Mouse (Mus musculus): ENCODE measurements around the gene Sdhaf2. TPM values are rescaled to one million over a fixed set of nuclear protein-coding genes. Genes with fewer than 3 reads are reported as not detected.
"Not testable (repeated sequence)": the region's sequence is repeated elsewhere in the genome, so short reads cannot be mapped to it uniquely, and the experiment has no call there.

The Sdhaf2 gene
- 61.0 and 64.5 TPM in 2 replicates for polyA plus RNA-seq (2015; fragmentation: Nextera tagmentation; extraction: Ambion mirVana)

DNA sequence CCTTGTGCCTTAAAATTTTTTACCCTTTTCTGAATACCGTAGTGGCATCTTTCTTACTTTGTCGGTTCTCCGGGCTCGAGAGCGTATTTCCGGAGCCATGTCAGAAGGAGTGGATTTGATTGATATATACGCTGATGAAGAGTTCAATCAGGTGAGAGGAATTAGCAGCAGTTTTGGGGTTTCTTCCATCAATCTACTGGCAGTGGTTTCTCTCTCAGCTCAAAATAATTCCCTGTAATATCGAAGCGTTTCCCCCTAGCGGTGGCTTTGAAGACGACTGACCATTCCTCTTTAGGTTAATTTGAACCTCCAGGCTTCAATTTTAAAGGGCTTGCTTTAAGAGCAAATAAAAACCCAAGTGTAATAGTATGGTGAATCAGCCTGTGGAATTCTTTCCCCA, at the start of gene Sdhaf2:
TSS of gene Sdhaf2 (minus strand) at position 233 of the 400 bp plus-strand sequence.
- Histone ChIP-seq H3K27ac (peak within 1 kb of the TSS; percentile 95), H3K4me2 (peak within 1 kb of the TSS; percentile 83), H3K9me3 (no peaks in the 10 kb centered on the region), H3K4me3 (peak within 1 kb of the TSS; percentile 82), H3K4me1 (peaks cover 33% of the 10 kb centered on the region), H3K9ac (peak within 1 kb of the TSS; percentile 93), H3K36me3 (replicated peaks) (peaks cover 11% of the 10 kb centered on the region; the same call in 1 of the 2 replicates), H3K27me3 (replicated peaks) (no peaks in the 10 kb centered on the region)
- WGBS = under 1% methylated on average over 11 of the region's 11 CpGs
- peak; percentile 22; the same call in 1 of the 2 replicates for ATAC-seq (replicated peaks)

GRCm38 (mm10) chr19:10569627-10570026, 43.7 kb upstream of the Sdhaf2 start:
- 95% methylated on average over 6 of the region's 6 CpGs for WGBS
- ATAC-seq (replicated peaks) = no peak
- Histone ChIP-seq H3K9ac (no peak overlapping the region), H3K4me1 (no peaks in the 10 kb centered on the region), H3K9me3 (no peaks in the 10 kb centered on the region), H3K27me3 (replicated peaks) (no peaks in the 10 kb centered on the region), H3K4me3 (no peak overlapping the region), H3K27ac (no peak overlapping the region), H3K36me3 (replicated peaks) (peaks cover 45% of the 10 kb centered on the region; the same call in 1 of the 2 replicates), H3K4me2 (no peak overlapping the region)

- Histone ChIP-seq H3K36me3 (replicated peaks) (peaks cover 9% of the 10 kb centered on the region; the same call in 1 of the 2 replicates), H3K4me3 (no peak overlapping the region), H3K9ac (no peak overlapping the region), H3K9me3 (no peaks in the 10 kb centered on the region), H3K4me1 (no peaks in the 10 kb centered on the region), H3K27ac (no peak overlapping the region), H3K4me2 (no peak overlapping the region), H3K27me3 (replicated peaks) (no peaks in the 10 kb centered on the region)
- ATAC-seq (replicated peaks) = no peak
- WGBS = 88% methylated on average over 4 of the region's 4 CpGs
These were observed 39.3 kb upstream of the Sdhaf2 start for GRCm38 (mm10) chr19:10565217-10565616.

DNA sequence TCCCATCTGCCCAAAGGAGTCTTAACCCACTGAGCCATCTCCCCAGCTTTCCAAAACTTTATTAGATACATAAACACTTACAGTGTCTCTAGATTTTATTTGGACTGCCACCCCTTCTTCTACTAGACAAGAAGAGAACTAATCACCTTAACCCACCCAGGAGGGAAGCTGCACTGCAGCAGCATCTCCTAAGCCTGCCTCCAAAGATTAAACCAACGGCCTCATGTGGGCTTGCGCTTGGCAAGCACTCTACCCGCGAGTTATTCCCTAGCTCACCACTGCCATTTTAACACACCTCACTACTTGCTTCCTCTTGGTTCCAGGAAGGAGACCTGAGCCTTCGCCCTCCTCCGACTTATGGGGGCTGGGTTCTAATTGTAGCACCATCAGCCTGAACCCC, 38.3 kb upstream of the Sdhaf2 start:
- no peak overlapping the region for H3K4me3 ChIP-seq
- 0 out of 2 replicates have a peak, but pooled peaks cover 4% of the 10 kb centered on the region for H3K36me3 ChIP-seq (replicated peaks)
- no peak overlapping the region for H3K27ac ChIP-seq
- ATAC-seq (replicated peaks) = no peak
- H3K9ac ChIP-seq = no peak overlapping the region
- no peaks in the 10 kb centered on the region for H3K4me1 ChIP-seq
- H3K9me3 ChIP-seq = no peaks in the 10 kb centered on the region
- no peak overlapping the region for H3K4me2 ChIP-seq
- no peaks in the 10 kb centered on the region for H3K27me3 ChIP-seq (replicated peaks)
- WGBS = 79% methylated on average over 6 of the region's 6 CpGs

DNA sequence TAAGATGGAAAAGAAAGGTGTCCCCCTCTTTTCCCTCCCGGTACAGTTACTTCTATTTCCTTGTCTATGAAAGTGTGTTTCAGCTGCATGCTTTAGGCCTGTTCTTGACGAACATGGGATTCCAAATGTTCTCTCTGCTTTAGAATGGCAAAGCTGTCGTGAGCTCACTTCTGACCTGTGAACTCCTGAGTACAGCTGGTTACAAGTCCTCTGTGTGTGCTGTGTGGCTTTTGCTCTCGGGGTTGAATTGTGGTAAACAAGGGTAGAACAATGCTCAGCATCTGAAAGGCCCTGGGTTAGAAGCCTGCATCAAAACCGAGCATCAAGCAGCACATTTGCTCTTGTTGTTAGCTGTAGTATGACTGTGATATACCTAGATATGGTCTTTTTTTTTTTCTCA, 36.4 kb upstream of the Sdhaf2 start:
- Histone ChIP-seq H3K4me3 (no peak overlapping the region), H3K9me3 (no peaks in the 10 kb centered on the region), H3K4me1 (no peaks in the 10 kb centered on the region), H3K9ac (no peak overlapping the region), H3K27me3 (replicated peaks) (no peaks in the 10 kb centered on the region), H3K36me3 (replicated peaks) (no peaks in the 10 kb centered on the region), H3K27ac (no peak overlapping the region), H3K4me2 (no peak overlapping the region)
- 66% methylated on average over 5 of the region's 5 CpGs for WGBS
- ATAC-seq (replicated peaks) = no peak

DNA sequence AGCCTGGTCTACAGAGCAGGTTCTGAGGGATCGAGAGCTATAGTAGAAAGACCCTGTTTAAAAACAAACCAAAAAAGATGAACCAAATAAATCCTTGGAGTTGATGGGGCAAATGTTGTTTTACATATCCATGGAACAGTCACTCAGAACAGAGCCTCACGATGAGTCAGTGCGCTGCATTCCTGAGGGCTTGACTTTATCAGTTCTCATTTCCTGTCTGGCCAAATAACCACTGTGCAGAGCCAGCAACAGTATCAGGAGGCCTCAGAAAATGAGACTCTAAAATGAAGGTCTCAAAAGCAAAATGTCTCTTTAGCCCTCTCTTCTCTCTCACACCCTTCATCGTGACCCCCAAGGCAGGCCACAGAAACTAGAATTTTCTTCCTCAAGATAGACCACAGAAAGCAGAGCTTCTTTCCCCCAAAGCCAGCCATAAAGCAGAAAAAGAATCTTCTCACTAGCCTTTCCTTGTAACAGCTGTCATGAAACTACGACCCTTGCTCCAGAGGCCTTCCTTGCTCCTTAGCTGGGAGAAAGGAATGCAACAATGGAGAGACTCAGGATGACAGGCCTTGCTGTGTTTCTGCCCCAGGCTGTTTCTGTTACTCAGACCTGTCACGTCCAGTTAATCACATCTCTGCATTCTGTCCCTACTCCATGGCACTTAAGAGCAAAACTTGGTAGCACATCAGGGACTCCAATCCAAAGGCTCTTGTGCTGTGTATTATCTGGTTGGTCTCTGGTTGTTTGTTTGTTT, 35.8 kb upstream of the Sdhaf2 start:
- WGBS = 67% methylated on average over 6 of the region's 6 CpGs
- H3K9me3 ChIP-seq = no peaks in the 10 kb centered on the region

DNA sequence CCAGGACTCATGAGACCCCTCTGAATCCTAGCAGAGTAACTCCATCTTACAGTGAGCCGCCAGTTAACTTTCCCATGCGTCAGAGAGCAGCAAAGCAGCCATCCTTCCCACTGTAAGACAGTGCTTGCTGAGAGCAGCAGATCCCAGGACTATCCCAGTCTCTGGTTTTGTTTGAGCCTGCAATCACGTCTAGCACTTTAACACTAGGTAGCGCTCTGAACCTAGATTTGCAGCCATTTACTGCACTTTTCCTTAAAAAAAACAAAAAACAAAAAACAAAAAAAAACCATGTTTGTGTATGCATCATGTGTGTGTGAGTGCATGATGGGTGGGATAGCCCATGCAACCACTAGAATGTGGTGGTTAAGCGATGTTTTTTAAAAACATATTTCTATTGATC, 34.2 kb upstream of the Sdhaf2 start:
- no peak overlapping the region for H3K4me2 ChIP-seq
- H3K4me3 ChIP-seq = no peak overlapping the region
- H3K36me3 ChIP-seq (replicated peaks) = no peaks in the 10 kb centered on the region
- no peaks in the 10 kb centered on the region for H3K27me3 ChIP-seq (replicated peaks)
- H3K9ac ChIP-seq = no peak overlapping the region
- no peaks in the 10 kb centered on the region for H3K9me3 ChIP-seq
- ATAC-seq (replicated peaks) = no peak
- no peak overlapping the region for H3K27ac ChIP-seq
- 33% methylated on average over 5 of the region's 5 CpGs for WGBS
- H3K4me1 ChIP-seq = peaks cover 13% of the 10 kb centered on the region

More for the DNA sequence above, 35.8 kb upstream of the Sdhaf2 start:
- Histone ChIP-seq H3K27ac (no peak overlapping the region), H3K4me1 (peaks cover 3% of the 10 kb centered on the region; the same call in 1 of the 2 replicates), H3K4me2 (no peak overlapping the region), H3K27me3 (replicated peaks) (no peaks in the 10 kb centered on the region), H3K36me3 (replicated peaks) (no peaks in the 10 kb centered on the region), H3K9ac (no peak overlapping the region), H3K4me3 (no peak overlapping the region)
- no peak for ATAC-seq (replicated peaks)

GRCm38 (mm10) chr19:10557837-10558375, 32.0 kb upstream of the Sdhaf2 start:
- not testable (repeated sequence) for H3K27me3 ChIP-seq (replicated peaks); H3K36me3 ChIP-seq (replicated peaks); H3K27ac ChIP-seq; H3K9me3 ChIP-seq; H3K4me2 ChIP-seq; H3K9ac ChIP-seq; ATAC-seq (replicated peaks); H3K4me3 ChIP-seq
- 75% methylated on average over 4 of the region's 4 CpGs for WGBS
- H3K4me1 ChIP-seq = peaks cover 25% of the 10 kb centered on the region

- H3K4me2 ChIP-seq = no peak overlapping the region
- WGBS = 77% methylated on average over 2 of the region's 2 CpGs
- H3K9me3 ChIP-seq = no peaks in the 10 kb centered on the region
- H3K9ac ChIP-seq = no peak overlapping the region
- peaks cover 25% of the 10 kb centered on the region for H3K4me1 ChIP-seq
- no peaks in the 10 kb centered on the region for H3K27me3 ChIP-seq (replicated peaks)
- H3K27ac ChIP-seq = no peak overlapping the region
- ATAC-seq (replicated peaks) = no peak
- H3K4me3 ChIP-seq = no peak overlapping the region
- H3K36me3 ChIP-seq (replicated peaks) = peaks cover 3% of the 10 kb centered on the region; the same call in 1 of the 2 replicates
These were observed 31.5 kb upstream of the Sdhaf2 start for GRCm38 (mm10) chr19:10557430-10557829.

GRCm38 (mm10) chr19:10557001-10557400, 31.1 kb upstream of the Sdhaf2 start:
- Histone ChIP-seq H3K4me1 (peaks cover 25% of the 10 kb centered on the region), H3K9ac (0 out of 2 replicates have a peak overlapping the region, but pooled peaks have one; percentile 65), H3K9me3 (no peaks in the 10 kb centered on the region), H3K4me2 (no peak overlapping the region; the same call in 1 of the 2 replicates), H3K4me3 (no peak overlapping the region), H3K27me3 (replicated peaks) (no peaks in the 10 kb centered on the region), H3K36me3 (replicated peaks) (peaks cover 7% of the 10 kb centered on the region; the same call in 1 of the 2 replicates), H3K27ac (peak overlapping the region; percentile 89; the same call in 1 of the 2 replicates)
- 79% methylated on average over 2 of the region's 2 CpGs for WGBS
- no peak for ATAC-seq (replicated peaks)

DNA sequence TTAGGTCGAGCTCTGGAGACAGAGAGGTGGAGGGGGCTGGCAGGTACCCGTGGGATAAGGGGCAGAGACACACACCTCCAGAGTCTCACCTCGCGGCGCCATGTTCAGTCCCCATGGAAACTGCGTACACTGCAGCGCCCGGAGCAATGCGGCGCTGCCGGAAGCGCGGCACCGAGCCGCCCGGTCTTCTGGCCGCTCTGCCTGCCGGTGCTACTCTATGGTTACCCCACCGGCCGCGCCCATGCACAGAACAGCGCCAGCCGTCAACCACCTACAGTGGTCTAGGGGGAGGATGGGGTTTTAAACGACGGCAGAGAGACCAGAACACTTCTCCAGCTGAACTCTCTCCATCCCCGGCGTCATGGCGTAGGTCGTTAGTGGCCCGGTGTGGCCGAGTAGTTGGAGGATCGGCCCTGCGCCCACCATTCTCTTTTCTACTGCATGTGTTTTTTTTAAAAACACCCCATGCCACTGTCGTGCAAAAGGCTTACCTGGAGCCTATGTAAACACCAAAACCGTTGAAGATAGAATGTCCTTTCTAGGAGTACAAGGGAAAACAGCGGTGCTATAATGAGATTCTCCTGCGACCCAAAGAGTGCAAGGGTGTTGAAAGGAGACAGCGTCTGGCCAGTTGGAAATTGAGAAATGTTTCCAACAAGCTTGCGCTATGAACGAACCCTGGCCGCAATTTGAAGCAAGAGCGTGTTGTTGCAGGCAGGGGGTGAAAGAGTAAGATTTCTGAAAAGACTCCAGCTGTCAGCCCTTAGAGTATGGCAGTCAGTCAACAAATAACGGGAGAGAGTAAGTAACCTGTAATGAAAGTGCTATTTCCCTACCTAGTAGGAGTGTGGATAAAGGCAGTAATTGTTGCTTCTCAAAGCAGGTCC, 29.9 kb upstream of the Sdhaf2 start, which contains the start of gene Tmem216:
TSS of gene Tmem216 (minus strand) at position 615 of the 887 bp plus-strand sequence.
- H3K9me3 ChIP-seq = no peaks in the 10 kb centered on the region
- ATAC-seq (replicated peaks) = peak; percentile 99
- H3K27ac ChIP-seq = peak within 1 kb of the TSS; percentile 89
- peak within 1 kb of the TSS; percentile 65 for H3K9ac ChIP-seq
- H3K4me1 ChIP-seq = peaks cover 25% of the 10 kb centered on the region
- H3K36me3 ChIP-seq (replicated peaks) = peaks cover 16% of the 10 kb centered on the region
- H3K27me3 ChIP-seq (replicated peaks) = no peaks in the 10 kb centered on the region
- under 1% methylated on average over 43 of the region's 43 CpGs for WGBS
- H3K4me3 ChIP-seq = peak within 1 kb of the TSS; percentile 65
- H3K4me2 ChIP-seq = peak within 1 kb of the TSS; percentile 70

GRCm38 (mm10) chr19:10539454-10539853, 13.5 kb upstream of the Sdhaf2 start:
- Histone ChIP-seq H3K27me3 (replicated peaks) (no peaks in the 10 kb centered on the region), H3K9me3 (no peaks in the 10 kb centered on the region), H3K4me2 (no peak overlapping the region), H3K4me3 (no peak overlapping the region), H3K27ac (no peak overlapping the region), H3K36me3 (replicated peaks) (peaks cover 70% of the 10 kb centered on the region), H3K9ac (no peak overlapping the region), H3K4me1 (no peaks in the 10 kb centered on the region)
- no peak for ATAC-seq (replicated peaks)
- WGBS = 95% methylated on average over 5 of the region's 5 CpGs

Data from midbrain, embryonic 15.5 days (tissue).